Mouse (Mus musculus) midbrain, embryonic 16.5 days (tissue): ENCODE measurements at regions not wholly inside any gene's neighbourhood (a gene's known extent, or its start where the extent isn't known, plus 50 kb on each side); places are given as distances from the start of the nearest gene placed in this dataset.

Experiments used
- ATAC-seq: fragments of 200-750 bp; cut with Nextera tagmentation; 2 replicates; pipeline ENCODE4 v1.8.0; 2017; ENCODE audit warnings: moderate TSS enrichment
- H3K27ac ChIP-seq: fragments of 300-500 bp; sonication (generic); 2 replicates; pipeline ENCODE4 v1.5.1; 2014; ENCODE audit warnings: mild to moderate bottlenecking, low read length, mixed read lengths
- H3K27me3 ChIP-seq: fragments of 300-500 bp; sonication (generic); 2 replicates; pipeline ENCODE4 v1.6.1; 2014; ENCODE audit warnings: low read depth, low read length, mixed read lengths; ENCODE audit not compliant: control insufficient read depth, insufficient read depth
- H3K36me3 ChIP-seq: fragments of 300-500 bp; sonication (generic); 2 replicates; pipeline ENCODE4 v1.6.1; 2014; ENCODE audit warnings: mild to moderate bottlenecking, low read length, moderate library complexity, mixed read lengths; ENCODE audit not compliant: control insufficient read depth, insufficient read depth
- H3K4me1 ChIP-seq: fragments of 300-500 bp; sonication (generic); 2 replicates; pipeline ENCODE4 v1.6.1; 2014; ENCODE audit warnings: mild to moderate bottlenecking, low read length, mixed read lengths; ENCODE audit not compliant: control insufficient read depth, insufficient read depth
- H3K4me2 ChIP-seq: fragments of 300-500 bp; sonication (generic); 2 replicates; pipeline ENCODE4 v1.6.1; 2014; ENCODE audit warnings: mild to moderate bottlenecking, low read length, mixed read lengths
- H3K4me3 ChIP-seq: fragments of 300-500 bp; sonication (generic); 2 replicates; pipeline ENCODE4 v1.5.1; 2014; ENCODE audit warnings: low read depth, mild to moderate bottlenecking, low read length, moderate library complexity, mixed read lengths
- H3K9ac ChIP-seq: fragments of 300-500 bp; sonication (generic); 2 replicates; pipeline ENCODE4 v1.6.1; 2014; ENCODE audit warnings: low read depth, low read length, mixed read lengths
- H3K9me3 ChIP-seq: fragments of 300-500 bp; sonication (generic); replicated peaks from 2 replicates; pipeline ENCODE4 v1.6.1; 2014; ENCODE audit warnings: mild to moderate bottlenecking, low read length, mixed read lengths; ENCODE audit not compliant: control insufficient read depth, poor library complexity, severe bottlenecking
- WGBS: fragments of 180-500 bp; shearing (Covaris S2); extraction: QIAGEN DNeasy Blood & Tissue Kit; methylation state at CpG from one replicate; pipeline ENCODE4 v1.1.7; 2014; 5-methylcytosine and 5-hydroxymethylcytosine counted together

- H3K27ac ChIP-seq = no peak overlapping the region
- no peaks in the 10 kb centered on the region for H3K27me3 ChIP-seq
- no peaks in the 10 kb centered on the region for H3K9me3 ChIP-seq
- H3K4me3 ChIP-seq = no peak overlapping the region
- H3K4me2 ChIP-seq = no peak overlapping the region
- H3K9ac ChIP-seq = no peak overlapping the region
- H3K36me3 ChIP-seq = no peaks in the 10 kb centered on the region
- H3K4me1 ChIP-seq = no peaks in the 10 kb centered on the region
- peak; percentile 36; the same call in 1 of the 2 replicates for ATAC-seq
- WGBS = 69% methylated on average over 7 of the region's 7 CpGs
Measured at GRCm38 (mm10) chr7:74688116-74688702, 133.6 kb upstream of the Slco3a1 start.

- Histone ChIP-seq H3K9me3 (no peaks in the 10 kb centered on the region), H3K9ac (no peak overlapping the region), H3K27ac (no peak overlapping the region), H3K4me3 (no peak overlapping the region), H3K27me3 (no peaks in the 10 kb centered on the region), H3K4me2 (no peak overlapping the region), H3K36me3 (no peaks in the 10 kb centered on the region), H3K4me1 (no peaks in the 10 kb centered on the region)
- 43% methylated on average over 13 of the region's 13 CpGs for WGBS
- no peak for ATAC-seq
Measured at GRCm38 (mm10) chr7:74687303-74688115, 132.9 kb upstream of the Slco3a1 start.

- H3K27ac ChIP-seq = no peak overlapping the region
- H3K4me2 ChIP-seq = no peak overlapping the region
- no peaks in the 10 kb centered on the region for H3K4me1 ChIP-seq
- H3K36me3 ChIP-seq = no peaks in the 10 kb centered on the region
- no peaks in the 10 kb centered on the region for H3K27me3 ChIP-seq
- H3K9me3 ChIP-seq = no peaks in the 10 kb centered on the region
- H3K9ac ChIP-seq = no peak overlapping the region
- no peak overlapping the region for H3K4me3 ChIP-seq
- no peak for ATAC-seq
- WGBS = 79% methylated on average over 2 of the region's 2 CpGs
Measured at GRCm38 (mm10) chr7:74683979-74684378, 129.4 kb upstream of the Slco3a1 start.

GRCm38 (mm10) chr7:74673626-74674295, 119.2 kb upstream of the Slco3a1 start:
- ATAC-seq = no peak
- WGBS = 74% methylated on average over 4 of the region's 4 CpGs

GRCm38 (mm10) chr7:74669110-74669509, 114.5 kb upstream of the Slco3a1 start:
- H3K27me3 ChIP-seq = no peaks in the 10 kb centered on the region

More at GRCm38 (mm10) chr7:74673626-74674295, 119.2 kb upstream of the Slco3a1 start:
- Histone ChIP-seq H3K36me3 (no peaks in the 10 kb centered on the region), H3K4me3 (no peak overlapping the region), H3K4me1 (no peaks in the 10 kb centered on the region), H3K9me3 (no peaks in the 10 kb centered on the region), H3K27ac (no peak overlapping the region), H3K9ac (no peak overlapping the region), H3K27me3 (no peaks in the 10 kb centered on the region), H3K4me2 (no peak overlapping the region)

GRCm38 (mm10) chr7:74667106-74667505, 112.5 kb upstream of the Slco3a1 start:
- Histone ChIP-seq H3K9ac (no peak overlapping the region), H3K9me3 (no peaks in the 10 kb centered on the region), H3K27ac (no peak overlapping the region), H3K4me2 (no peak overlapping the region), H3K4me1 (no peaks in the 10 kb centered on the region), H3K27me3 (no peaks in the 10 kb centered on the region), H3K4me3 (no peak overlapping the region), H3K36me3 (no peaks in the 10 kb centered on the region)
- 60% methylated on average over 3 of the region's 3 CpGs for WGBS
- no peak for ATAC-seq

More at GRCm38 (mm10) chr7:74669110-74669509, 114.5 kb upstream of the Slco3a1 start:
- no peak overlapping the region for H3K4me2 ChIP-seq
- H3K36me3 ChIP-seq = no peaks in the 10 kb centered on the region
- no peaks in the 10 kb centered on the region for H3K9me3 ChIP-seq
- no peak overlapping the region for H3K9ac ChIP-seq
- no peak overlapping the region for H3K27ac ChIP-seq
- no peak for ATAC-seq
- H3K4me3 ChIP-seq = no peak overlapping the region
- H3K4me1 ChIP-seq = no peaks in the 10 kb centered on the region

- Histone ChIP-seq H3K9me3 (no peaks in the 10 kb centered on the region), H3K27ac (no peak overlapping the region), H3K36me3 (no peaks in the 10 kb centered on the region), H3K4me3 (no peak overlapping the region), H3K9ac (no peak overlapping the region), H3K4me2 (no peak overlapping the region), H3K4me1 (no peaks in the 10 kb centered on the region), H3K27me3 (no peaks in the 10 kb centered on the region)
- no peak for ATAC-seq
- WGBS = 89% methylated on average over 1 of the region's 1 CpGs
Measured at GRCm38 (mm10) chr7:74663820-74664219, 109.2 kb upstream of the Slco3a1 start.

GRCm38 (mm10) chr7:74647310-74647709, 92.7 kb upstream of the Slco3a1 start:
- no peaks in the 10 kb centered on the region for H3K36me3 ChIP-seq
- H3K4me3 ChIP-seq = no peak overlapping the region
- 76% methylated on average over 2 of the region's 2 CpGs for WGBS
- no peaks in the 10 kb centered on the region for H3K27me3 ChIP-seq
- H3K27ac ChIP-seq = no peak overlapping the region
- peaks cover 4% of the 10 kb centered on the region; the same call in 1 of the 2 replicates for H3K4me1 ChIP-seq
- H3K4me2 ChIP-seq = no peak overlapping the region
- no peak for ATAC-seq
- no peaks in the 10 kb centered on the region for H3K9me3 ChIP-seq
- no peak overlapping the region for H3K9ac ChIP-seq

- no peak overlapping the region for H3K9ac ChIP-seq
- H3K27ac ChIP-seq = no peak overlapping the region
- no peak overlapping the region for H3K4me2 ChIP-seq
- H3K4me3 ChIP-seq = no peak overlapping the region
- H3K27me3 ChIP-seq = no peaks in the 10 kb centered on the region
- no peaks in the 10 kb centered on the region for H3K36me3 ChIP-seq
- no peak for ATAC-seq
- H3K9me3 ChIP-seq = no peaks in the 10 kb centered on the region
- no peaks in the 10 kb centered on the region for H3K4me1 ChIP-seq
- WGBS = 94% methylated on average over 4 of the region's 4 CpGs
Measured at GRCm38 (mm10) chr7:74640171-74640570, 85.6 kb upstream of the Slco3a1 start.
